Mouse (Mus musculus): Measurements from ENCODE around the gene Mettl14. TPM values are rescaled to one million over a fixed set of nuclear protein-coding genes. Genes with fewer than 3 reads are reported as not detected.

The Mettl14 gene
- polyA plus RNA-seq, 1 experiment, result 13.7 TPM

- no peak for TF ChIP-seq GATA1 (IDR thresholded peaks at IDR 0.05; ENCODE audit: low read length)
These were observed 14.0 kb downstream of the Mettl14 start for GRCm38 (mm10) chr3:123371766-123372535.

GRCm38 (mm10) chr3:123370927-123371326, 15.0 kb downstream of the Mettl14 start:
- TF ChIP-seq GATA1 (IDR thresholded peaks at IDR 0.05; ENCODE audit: low read length), result no peak

- TF ChIP-seq GATA1 (IDR thresholded peaks at IDR 0.05; ENCODE audit: low read length), result no peak
These were observed 16.7 kb downstream of the Mettl14 start for GRCm38 (mm10) chr3:123369161-123369560.

- TF ChIP-seq GATA1 (IDR thresholded peaks at IDR 0.05; ENCODE audit: low read length), result no peak
These were observed 29.4 kb downstream of the Mettl14 start for GRCm38 (mm10) chr3:123356377-123356991.

- TF ChIP-seq GATA1 (IDR thresholded peaks at IDR 0.05; ENCODE audit: low read length), result no peak
These were observed 31.5 kb downstream of the Mettl14 start for GRCm38 (mm10) chr3:123354388-123354787.

GRCm38 (mm10) chr3:123353661-123354060, 32.2 kb downstream of the Mettl14 start:
- TF ChIP-seq GATA1 (IDR thresholded peaks at IDR 0.05; ENCODE audit: low read length), result no peak

GRCm38 (mm10) chr3:123353183-123353582, 32.7 kb downstream of the Mettl14 start:
- TF ChIP-seq GATA1 (IDR thresholded peaks at IDR 0.05; ENCODE audit: low read length), result no peak

- no peak for TF ChIP-seq GATA1 (IDR thresholded peaks at IDR 0.05; ENCODE audit: low read length)
These were observed 34.4 kb downstream of the Mettl14 start for GRCm38 (mm10) chr3:123351519-123351918.

- no peak for TF ChIP-seq GATA1 (IDR thresholded peaks at IDR 0.05; ENCODE audit: low read length)
These were observed 35.3 kb downstream of the Mettl14 start for GRCm38 (mm10) chr3:123350602-123351001.

GRCm38 (mm10) chr3:123348080-123348802, 37.7 kb downstream of the Mettl14 start:
- no peak for TF ChIP-seq GATA1 (IDR thresholded peaks at IDR 0.05; ENCODE audit: low read length)

- TF ChIP-seq GATA1 (IDR thresholded peaks at IDR 0.05; ENCODE audit: low read length), result no peak
These were observed 42.2 kb downstream of the Mettl14 start for GRCm38 (mm10) chr3:123343690-123344089.

GRCm38 (mm10) chr3:123341049-123341448, 44.9 kb downstream of the Mettl14 start:
- TF ChIP-seq GATA1 (IDR thresholded peaks at IDR 0.05; ENCODE audit: low read length), result no peak

GRCm38 (mm10) chr3:123338666-123339195, 47.2 kb downstream of the Mettl14 start:
- TF ChIP-seq GATA1 (IDR thresholded peaks at IDR 0.05; ENCODE audit: low read length), result no peak

GRCm38 (mm10) chr3:123337853-123338252, 48.1 kb downstream of the Mettl14 start:
- no peak for TF ChIP-seq GATA1 (IDR thresholded peaks at IDR 0.05; ENCODE audit: low read length)

- TF ChIP-seq GATA1 (IDR thresholded peaks at IDR 0.05; ENCODE audit: low read length), result no peak
These were observed 49.0 kb downstream of the Mettl14 start for GRCm38 (mm10) chr3:123336951-123337350.

- TF ChIP-seq GATA1 (IDR thresholded peaks at IDR 0.05; ENCODE audit: low read length), result no peak
These were observed 49.5 kb downstream of the Mettl14 start for GRCm38 (mm10) chr3:123336455-123336854.
